Mouse (Mus musculus): Measurements from ENCODE around the gene Pus7. TPM values are rescaled to one million over a fixed set of nuclear protein-coding genes. Genes with fewer than 3 reads are reported as not detected.

Gene Pus7
- 3.4 TPM for polyA plus RNA-seq (2014; fragmentation: Illumina TruSeq; extraction: RNeasy Lipid Tissue Mini Kit (QIAGEN cat#74804); ENCODE audit: insufficient read depth, low read depth, low replicate concordance)

DNA sequence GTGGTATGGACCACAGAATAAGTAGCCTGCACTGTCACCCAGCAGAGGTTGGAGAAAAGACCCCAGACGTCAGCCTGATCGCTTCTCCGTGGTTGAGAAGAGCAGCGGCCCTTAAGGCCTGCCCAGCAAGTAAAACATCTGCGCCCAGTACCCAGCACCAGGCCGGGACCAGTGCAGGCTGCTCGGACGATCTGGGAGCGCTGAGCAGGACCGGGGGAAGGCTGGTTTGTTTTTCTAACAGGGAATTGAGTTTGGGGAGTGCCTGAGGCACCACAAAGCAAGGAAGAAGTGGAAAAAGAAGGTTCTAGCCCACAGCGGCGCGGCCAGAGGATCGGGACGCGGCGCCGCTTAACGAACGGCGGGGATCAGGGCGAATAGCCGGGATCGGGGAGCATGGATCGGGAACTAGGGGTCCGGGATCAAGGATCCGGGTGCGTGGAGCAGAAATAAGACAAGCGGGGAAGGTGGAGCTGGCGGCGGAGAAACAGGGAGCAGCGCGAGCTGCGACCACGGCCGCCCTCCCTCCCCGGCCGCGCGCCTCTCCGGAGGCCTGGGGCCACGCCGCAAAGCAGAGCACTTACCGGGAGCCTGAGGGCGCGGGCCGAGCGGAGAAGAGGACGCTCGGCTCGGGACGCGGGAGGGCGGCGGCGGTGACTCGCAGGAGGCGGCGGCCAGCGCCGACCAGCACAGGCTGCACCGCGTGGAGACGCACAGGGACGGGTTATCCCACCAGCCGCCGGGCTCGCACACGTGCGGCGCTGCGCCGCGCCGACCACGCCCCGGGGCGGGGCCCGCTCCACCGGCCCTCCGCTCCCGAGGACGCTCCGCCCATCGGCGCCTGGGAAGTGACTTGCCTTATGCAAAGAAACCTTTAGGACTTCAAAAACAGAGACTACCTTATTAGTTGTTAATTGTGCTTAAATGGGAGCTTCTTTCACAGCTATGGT is at the start of gene Pus7:
Gene Pus7 (minus strand): TSS at position 781 of the 947 bp plus-strand sequence.

GRCm38 (mm10) chr5:23787536-23788389 is 4.3 kb upstream of the Pus7 start, which contains the start of gene Rint1:
Gene Rint1, plus strand, starts transcription at chr5:23787711.

Other genes starting within 250 kb of the Pus7 start
- gene Srpk2, start 99.1 kb downstream of the Pus7 start, polyA plus RNA-seq (2014; fragmentation: Illumina TruSeq; extraction: RNeasy Lipid Tissue Mini Kit (QIAGEN cat#74804); ENCODE audit: insufficient read depth, low read depth, low replicate concordance): 8.5 TPM
- 10.8 TPM for gene Rint1, start 4.0 kb upstream of the Pus7 start, polyA plus RNA-seq (2014; fragmentation: Illumina TruSeq; extraction: RNeasy Lipid Tissue Mini Kit (QIAGEN cat#74804); ENCODE audit: insufficient read depth, low read depth, low replicate concordance)
- 134 TPM for gene Tomm7, start 60.5 kb upstream of the Pus7 start, polyA plus RNA-seq (2014; fragmentation: Illumina TruSeq; extraction: RNeasy Lipid Tissue Mini Kit (QIAGEN cat#74804); ENCODE audit: insufficient read depth, low read depth, low replicate concordance)
- 7.8 TPM for gene Fam126a, start 247.0 kb upstream of the Pus7 start, polyA plus RNA-seq (2014; fragmentation: Illumina TruSeq; extraction: RNeasy Lipid Tissue Mini Kit (QIAGEN cat#74804); ENCODE audit: insufficient read depth, low read depth, low replicate concordance)